Mouse (Mus musculus) heart, embryonic 10.5 days (tissue): ENCODE measurements around the gene Chpf2. TPM values are rescaled to one million over a fixed set of nuclear protein-coding genes. Genes with fewer than 3 reads are reported as not detected.
"Not testable (repeated sequence)": the region's sequence is repeated elsewhere in the genome, so short reads cannot be mapped to it uniquely, and the experiment has no call there.

Experiments used
- DNase-seq: peaks from one replicate; pipeline ENCODE4 v3.0.0-alpha.2; 2017; ENCODE audit warnings: low spot score
- H3K27ac ChIP-seq: fragments of 300-500 bp; sonication (generic); 2 replicates; pipeline ENCODE4 v1.5.1; 2016; ENCODE audit warnings: mild to moderate bottlenecking
- H3K27me3 ChIP-seq: fragments of 300-500 bp; sonication (generic); 2 replicates; pipeline ENCODE4 v1.6.1; 2016; ENCODE audit warnings: mild to moderate bottlenecking; ENCODE audit not compliant: poor library complexity, insufficient read depth, severe bottlenecking
- H3K36me3 ChIP-seq: fragments of 300-500 bp; sonication (generic); 2 replicates; pipeline ENCODE4 v1.6.1; 2016; ENCODE audit warnings: mild to moderate bottlenecking, moderate library complexity
- H3K4me1 ChIP-seq: fragments of 300-500 bp; sonication (generic); 2 replicates; pipeline ENCODE4 v1.6.1; 2016; ENCODE audit warnings: mild to moderate bottlenecking
- H3K4me3 ChIP-seq: fragments of 300-500 bp; sonication (generic); 2 replicates; pipeline ENCODE4 v1.5.1; 2016; ENCODE audit warnings: mild to moderate bottlenecking, moderate library complexity
- H3K9me3 ChIP-seq: fragments of 300-500 bp; sonication (generic); 2 replicates; pipeline ENCODE4 v1.6.1; 2016; ENCODE audit warnings: mild to moderate bottlenecking, moderate library complexity
- WGBS: fragments of 180-500 bp; shearing (Covaris S2); methylation state at CpG from one replicate; pipeline ENCODE4 v1.1.7; 2016; 5-methylcytosine and 5-hydroxymethylcytosine counted together
- polyA plus RNA-seq: library from polyadenylated mRNA; unstranded; fragments of >200 nt; fragmentation: Nextera tagmentation; extraction: Ambion mirVana; gene quantifications from 2 replicates; pipeline ENCODE4 v1.2.1, GENCODE M21; 2016

The Chpf2 gene
- 19.1 and 22.8 TPM in 2 replicates for polyA plus RNA-seq

- Histone ChIP-seq H3K27ac (peak within 1 kb of the TSS; percentile 90), H3K4me3 (peak within 1 kb of the TSS; percentile 96), H3K27me3 (no peaks in the 10 kb centered on the region), H3K36me3 (peaks cover 35% of the 10 kb centered on the region), H3K9me3 (no peaks in the 10 kb centered on the region), H3K4me1 (peaks cover 38% of the 10 kb centered on the region)
- under 1% methylated on average over 43 of the region's 43 CpGs for WGBS
- DNase-seq = peak; percentile 96
Observed at GRCm38 (mm10) chr5:24586547-24587199, at the start of gene Chpf2. Gene Chpf2 (plus strand): TSS chr5:24586741.

GRCm38 (mm10) chr5:24537618-24538017 lies 48.9 kb upstream of the Chpf2 start:
- H3K27ac ChIP-seq = no peak overlapping the region
- peaks cover 31% of the 10 kb centered on the region for H3K4me1 ChIP-seq
- peaks cover 47% of the 10 kb centered on the region for H3K27me3 ChIP-seq
- no peaks in the 10 kb centered on the region for H3K36me3 ChIP-seq
- H3K9me3 ChIP-seq = no peaks in the 10 kb centered on the region
- WGBS = 69% methylated on average over 16 of the region's 16 CpGs
- no peak for DNase-seq
- H3K4me3 ChIP-seq = no peak overlapping the region

- 75% methylated on average over 22 of the region's 22 CpGs for WGBS
- Histone ChIP-seq H3K36me3 (no peaks in the 10 kb centered on the region), H3K27me3 (peaks cover 34% of the 10 kb centered on the region), H3K4me3 (peak overlapping the region; percentile 54; the same call in 1 of the 2 replicates), H3K27ac (peak overlapping the region; percentile 80), H3K4me1 (peaks cover 27% of the 10 kb centered on the region), H3K9me3 (no peaks in the 10 kb centered on the region)
- no peak for DNase-seq
Observed at GRCm38 (mm10) chr5:24539571-24540296, 46.8 kb upstream of the Chpf2 start.

- 17% methylated on average over 14 of the region's 14 CpGs for WGBS
- no peak for DNase-seq
Observed at GRCm38 (mm10) chr5:24540387-24541143, 46.0 kb upstream of the Chpf2 start, which contains the start of gene Asb10. Gene Asb10 (minus strand): TSS chr5:24540978.

GRCm38 (mm10) chr5:24541144-24541569 lies 45.4 kb upstream of the Chpf2 start:
- H3K4me1 ChIP-seq = peaks cover 34% of the 10 kb centered on the region
- no peaks in the 10 kb centered on the region for H3K9me3 ChIP-seq
- peak overlapping the region; percentile 54 for H3K4me3 ChIP-seq
- no peaks in the 10 kb centered on the region for H3K36me3 ChIP-seq
- no peak for DNase-seq
- 6% methylated on average over 6 of the region's 6 CpGs for WGBS
- H3K27ac ChIP-seq = peak overlapping the region; percentile 80; the same call in 1 of the 2 replicates
- H3K27me3 ChIP-seq = peaks cover 25% of the 10 kb centered on the region

More at GRCm38 (mm10) chr5:24540387-24541143, 46.0 kb upstream of the Chpf2 start, which contains the start of gene Asb10:
- Histone ChIP-seq H3K27ac (peak within 1 kb of the TSS; percentile 80), H3K4me3 (peak within 1 kb of the TSS; percentile 54), H3K36me3 (no peaks in the 10 kb centered on the region), H3K9me3 (no peaks in the 10 kb centered on the region), H3K4me1 (peaks cover 34% of the 10 kb centered on the region), H3K27me3 (peaks cover 29% of the 10 kb centered on the region)

GRCm38 (mm10) chr5:24542643-24543042 lies 43.9 kb upstream of the Chpf2 start:
- no peak for DNase-seq
- Histone ChIP-seq H3K36me3 (no peaks in the 10 kb centered on the region), H3K4me3 (no peak overlapping the region), H3K27me3 (peaks cover 20% of the 10 kb centered on the region), H3K4me1 (peaks cover 34% of the 10 kb centered on the region), H3K9me3 (no peaks in the 10 kb centered on the region), H3K27ac (no peak overlapping the region)
- WGBS = 75% methylated on average over 7 of the region's 7 CpGs

GRCm38 (mm10) chr5:24550598-24551316 lies 35.8 kb upstream of the Chpf2 start:
- H3K4me3 ChIP-seq = peak overlapping the region; percentile 36; the same call in 1 of the 2 replicates
- H3K36me3 ChIP-seq = no peaks in the 10 kb centered on the region
- H3K27ac ChIP-seq = peak overlapping the region; percentile 29; the same call in 1 of the 2 replicates
- no peaks in the 10 kb centered on the region for H3K9me3 ChIP-seq
- H3K4me1 ChIP-seq = peaks cover 18% of the 10 kb centered on the region
- WGBS = 41% methylated on average over 26 of the region's 26 CpGs
- peaks cover 56% of the 10 kb centered on the region for H3K27me3 ChIP-seq
- no peak for DNase-seq

GRCm38 (mm10) chr5:24551317-24551688 lies 35.2 kb upstream of the Chpf2 start:
- DNase-seq = no peak
- Histone ChIP-seq H3K27ac (peak overlapping the region; percentile 29; the same call in 1 of the 2 replicates), H3K27me3 (peaks cover 55% of the 10 kb centered on the region), H3K4me1 (peaks cover 18% of the 10 kb centered on the region), H3K36me3 (no peaks in the 10 kb centered on the region), H3K9me3 (no peaks in the 10 kb centered on the region), H3K4me3 (peak overlapping the region; percentile 36; the same call in 1 of the 2 replicates)
- 41% methylated on average over 2 of the region's 2 CpGs for WGBS

- Histone ChIP-seq H3K9me3 (no peaks in the 10 kb centered on the region), H3K4me3 (no peak overlapping the region), H3K4me1 (peaks cover 16% of the 10 kb centered on the region), H3K36me3 (no peaks in the 10 kb centered on the region), H3K27ac (no peak overlapping the region), H3K27me3 (peaks cover 48% of the 10 kb centered on the region)
- no peak for DNase-seq
- 67% methylated on average over 5 of the region's 5 CpGs for WGBS
Observed at GRCm38 (mm10) chr5:24553621-24554244, 32.8 kb upstream of the Chpf2 start.

GRCm38 (mm10) chr5:24555335-24555734 lies 31.2 kb upstream of the Chpf2 start:
- 85% methylated on average over 7 of the region's 7 CpGs for WGBS
- Histone ChIP-seq H3K27me3 (peaks cover 32% of the 10 kb centered on the region), H3K4me1 (peaks cover 16% of the 10 kb centered on the region)
- H3K4me3 ChIP-seq, DNase-seq, H3K27ac ChIP-seq, H3K36me3 ChIP-seq, H3K9me3 ChIP-seq: not testable (repeated sequence)

GRCm38 (mm10) chr5:24556709-24557108 lies 29.8 kb upstream of the Chpf2 start, which contains the start of gene 4931409K22Rik:
Gene 4931409K22Rik (minus strand): TSS chr5:24556809.
- Histone ChIP-seq H3K36me3 (no peaks in the 10 kb centered on the region), H3K4me3 (no peak within 1 kb of the TSS), H3K9me3 (no peaks in the 10 kb centered on the region), H3K27ac (no peak within 1 kb of the TSS), H3K27me3 (peaks cover 18% of the 10 kb centered on the region), H3K4me1 (peaks cover 2% of the 10 kb centered on the region)
- 65% methylated on average over 2 of the region's 2 CpGs for WGBS
- DNase-seq = no peak

- no peak overlapping the region for H3K27ac ChIP-seq
- H3K4me1 ChIP-seq = peaks cover 14% of the 10 kb centered on the region
- H3K36me3 ChIP-seq = peaks cover 43% of the 10 kb centered on the region
- H3K9me3 ChIP-seq = no peaks in the 10 kb centered on the region
- 80% methylated on average over 1 of the region's 1 CpGs for WGBS
- no peaks in the 10 kb centered on the region for H3K27me3 ChIP-seq
- H3K4me3 ChIP-seq = peak overlapping the region; percentile 83
- DNase-seq = no peak
Observed at GRCm38 (mm10) chr5:24575948-24576347, 10.6 kb upstream of the Chpf2 start.
